Mouse (Mus musculus) hindbrain, postnatal 0 days (tissue): ENCODE data around the gene Nde1. TPM values are rescaled to one million over a fixed set of nuclear protein-coding genes. Genes with fewer than 3 reads are reported as not detected.
"Not testable (repeated sequence)": the region's sequence is repeated elsewhere in the genome, so short reads cannot be mapped to it uniquely, and the experiment has no call there.

Experiments
- ATAC-seq: fragments of 200-750 bp; cut with Nextera tagmentation; 2 replicates; pipeline ENCODE4 v1.8.0; 2017; ENCODE audit warnings: mild to moderate bottlenecking, moderate TSS enrichment, moderate library complexity
- DNase-seq: peaks from one replicate; pipeline ENCODE4 v3.0.0-alpha.2; 2015; ENCODE audit warnings: low spot score
- H3K27ac ChIP-seq: fragments of 300-500 bp; sonication (generic); 2 replicates; pipeline ENCODE4 v1.5.1; 2014; ENCODE audit warnings: mild to moderate bottlenecking
- H3K27me3 ChIP-seq: fragments of 300-500 bp; sonication (generic); 2 replicates; pipeline ENCODE4 v1.6.1; 2014; ENCODE audit warnings: low read length, mixed read lengths; ENCODE audit not compliant: insufficient read depth
- H3K36me3 ChIP-seq: fragments of 300-500 bp; sonication (generic); 2 replicates; pipeline ENCODE4 v1.6.1; 2014; ENCODE audit warnings: low read length, mixed read lengths; ENCODE audit not compliant: insufficient read depth
- H3K4me1 ChIP-seq: fragments of 300-500 bp; sonication (generic); 2 replicates; pipeline ENCODE4 v1.6.1; 2014; ENCODE audit warnings: antibody characterized with exemption, low read length, mixed read lengths; ENCODE audit not compliant: insufficient read depth
- H3K4me2 ChIP-seq: fragments of 300-500 bp; sonication (generic); 2 replicates; pipeline ENCODE4 v1.6.1; 2014; ENCODE audit warnings: low read depth, mild to moderate bottlenecking, low read length, moderate library complexity, mixed read lengths
- H3K4me3 ChIP-seq: fragments of 300-500 bp; sonication (generic); 2 replicates; pipeline ENCODE4 v1.5.1; 2014; ENCODE audit warnings: low read length
- H3K9ac ChIP-seq: fragments of 300-500 bp; sonication (generic); replicated peaks from 2 replicates; pipeline ENCODE4 v1.6.1; 2014; ENCODE audit warnings: mild to moderate bottlenecking, low read length, moderate library complexity, mixed read lengths
- H3K9me3 ChIP-seq: fragments of 300-500 bp; sonication (generic); 2 replicates; pipeline ENCODE4 v1.6.1; 2016; ENCODE audit warnings: low read length, mixed read lengths
- CTCF ChIP-seq: IDR thresholded peaks from 2 replicates; pipeline ENCODE4 v1.5.1; 2016; ENCODE audit warnings: antibody characterized with exemption, control low read depth, low read depth
- WGBS: fragments of 180-500 bp; shearing (Covaris S2); extraction: QIAGEN DNeasy Blood & Tissue Kit; methylation state at CpG from one replicate; pipeline ENCODE4 v1.1.7; 2014; 5-methylcytosine and 5-hydroxymethylcytosine counted together
- polyA plus RNA-seq: library from polyadenylated mRNA; unstranded; fragments of >200 nt; fragmentation: Nextera tagmentation; extraction: Ambion mirVana; gene quantifications from 2 replicates; pipeline ENCODE4 v1.2.1, GENCODE M21; 2015
- total RNA-seq: library from RNA; depleted of rRNA; stranded (reverse); fragments of >200 nt; gene quantifications from 2 replicates; pipeline ENCODE4 v1.2.3, GENCODE M21; 2014

Gene Nde1
- total and polyA plus RNA-seq, 2 experiments from 2014 or later: 25.3 to 26.5 TPM

- no peak overlapping the region for H3K4me2 ChIP-seq
- no peaks in the 10 kb centered on the region for H3K27me3 ChIP-seq
- no peak for TF ChIP-seq CTCF
- H3K4me3 ChIP-seq: no peak overlapping the region
- no peaks in the 10 kb centered on the region for H3K9me3 ChIP-seq
- H3K9ac ChIP-seq: no peak overlapping the region
- peaks cover 60% of the 10 kb centered on the region for H3K36me3 ChIP-seq
- H3K4me1 ChIP-seq: no peaks in the 10 kb centered on the region
- no peak overlapping the region for H3K27ac ChIP-seq
- ATAC-seq (no peak), DNase-seq (no peak)
These were observed 24.0 kb upstream of the Nde1 start for GRCm38 (mm10) chr16:14139106-14139505.

GRCm38 (mm10) chr16:14143298-14143697, 19.8 kb upstream of the Nde1 start:
- no peaks in the 10 kb centered on the region for H3K9me3 ChIP-seq
- TF ChIP-seq CTCF: no peak
- H3K4me2 ChIP-seq: no peak overlapping the region
- no peak overlapping the region for H3K27ac ChIP-seq
- H3K4me1 ChIP-seq: no peaks in the 10 kb centered on the region
- H3K36me3 ChIP-seq: peaks cover 59% of the 10 kb centered on the region
- WGBS: 93% methylated on average over 3 of the region's 3 CpGs
- no peak overlapping the region for H3K4me3 ChIP-seq
- DNase-seq: no peak
- no peak overlapping the region for H3K9ac ChIP-seq
- no peaks in the 10 kb centered on the region for H3K27me3 ChIP-seq
- ATAC-seq: no peak

GRCm38 (mm10) chr16:14147712-14148111, 15.4 kb upstream of the Nde1 start:
- no peak overlapping the region for H3K27ac ChIP-seq

DNA sequence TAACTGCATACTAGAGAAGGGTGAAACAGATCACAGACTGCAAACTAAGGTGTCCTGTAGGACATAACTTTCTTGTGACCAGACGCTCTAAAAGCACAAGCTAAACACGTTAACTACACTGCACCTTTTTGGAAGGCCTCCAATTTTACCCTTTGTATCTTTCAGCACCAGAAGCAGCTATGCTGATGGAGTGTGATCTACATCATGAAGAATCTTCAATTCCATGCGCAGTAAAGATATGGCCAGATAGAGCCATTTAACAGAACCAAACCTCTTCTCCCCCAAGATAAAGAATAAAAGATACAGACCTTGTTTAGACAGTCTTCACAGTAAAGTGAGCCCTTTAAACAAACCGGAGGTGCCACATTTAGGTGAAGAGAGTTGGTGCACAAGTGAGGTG, 11.4 kb upstream of the Nde1 start:
- TF ChIP-seq CTCF: no peak
- no peak overlapping the region for H3K27ac ChIP-seq
- WGBS: 92% methylated on average over 4 of the region's 4 CpGs
- ATAC-seq: no peak
- no peak overlapping the region for H3K9ac ChIP-seq
- H3K36me3 ChIP-seq: peaks cover 20% of the 10 kb centered on the region
- no peaks in the 10 kb centered on the region for H3K4me1 ChIP-seq
- no peak overlapping the region for H3K4me3 ChIP-seq
- no peak overlapping the region for H3K4me2 ChIP-seq
- H3K9me3 ChIP-seq: no peaks in the 10 kb centered on the region
- no peak for DNase-seq
- H3K27me3 ChIP-seq: no peaks in the 10 kb centered on the region

More at GRCm38 (mm10) chr16:14147712-14148111, 15.4 kb upstream of the Nde1 start:
- DNase-seq: no peak
- no peaks in the 10 kb centered on the region for H3K27me3 ChIP-seq
- no peaks in the 10 kb centered on the region for H3K4me1 ChIP-seq
- no peak for ATAC-seq
- no peak overlapping the region for H3K9ac ChIP-seq
- H3K4me3 ChIP-seq: no peak overlapping the region
- no peaks in the 10 kb centered on the region for H3K9me3 ChIP-seq
- peak; percentile 38; the same call in 1 of the 2 replicates for TF ChIP-seq CTCF
- H3K36me3 ChIP-seq: peaks cover 42% of the 10 kb centered on the region
- H3K4me2 ChIP-seq: no peak overlapping the region

- not testable (repeated sequence) for H3K27ac ChIP-seq, H3K4me3 ChIP-seq, H3K4me1 ChIP-seq, ATAC-seq, H3K9me3 ChIP-seq, H3K27me3 ChIP-seq, DNase-seq, H3K4me2 ChIP-seq, H3K36me3 ChIP-seq, H3K9ac ChIP-seq
- WGBS: 63% methylated on average over 1 of the region's 2 CpGs
These were observed 7.4 kb upstream of the Nde1 start for GRCm38 (mm10) chr16:14155638-14156037.

- H3K4me3 ChIP-seq: no peak overlapping the region
- no peak overlapping the region for H3K9ac ChIP-seq
- no peak for ATAC-seq
- H3K4me2 ChIP-seq: no peak overlapping the region
- H3K9me3 ChIP-seq: no peaks in the 10 kb centered on the region
- H3K36me3 ChIP-seq: peaks cover 8% of the 10 kb centered on the region
- DNase-seq: no peak
- no peak for TF ChIP-seq CTCF
- H3K27me3 ChIP-seq: no peaks in the 10 kb centered on the region
- H3K4me1 ChIP-seq: 0 out of 2 replicates have a peak, but pooled peaks cover 3% of the 10 kb centered on the region
- no peak overlapping the region for H3K27ac ChIP-seq
- 84% methylated on average over 6 of the region's 6 CpGs for WGBS
These were observed 6.8 kb upstream of the Nde1 start for GRCm38 (mm10) chr16:14156312-14156711.

- peak overlapping the region; percentile 68 for H3K9ac ChIP-seq
- DNase-seq (no peak), ATAC-seq (no peak)
- peak; percentile 10; the same call in 1 of the 2 replicates for TF ChIP-seq CTCF
- H3K4me1 ChIP-seq: 0 out of 2 replicates have a peak, but pooled peaks cover 3% of the 10 kb centered on the region
- peak overlapping the region; percentile 79 for H3K27ac ChIP-seq
- 9% methylated on average over 7 of the region's 7 CpGs for WGBS
- H3K36me3 ChIP-seq: no peaks in the 10 kb centered on the region
- H3K4me3 ChIP-seq: peak overlapping the region; percentile 87
- H3K9me3 ChIP-seq: no peaks in the 10 kb centered on the region
- H3K27me3 ChIP-seq: no peaks in the 10 kb centered on the region
- H3K4me2 ChIP-seq: peak overlapping the region; percentile 67
These were observed 4.5 kb upstream of the Nde1 start for GRCm38 (mm10) chr16:14158536-14158935.
